Mouse (Mus musculus): ENCODE data around the gene Pramel6. TPM values are rescaled to one million over a fixed set of nuclear protein-coding genes. Genes with fewer than 3 reads are reported as not detected.
A peak's percentile ranks its signal among the peaks of the same experiment; 100 is the strongest.
"Not testable (repeated sequence)": the region's sequence is repeated elsewhere in the genome, so short reads cannot be mapped to it uniquely, and the experiment has no call there.

Pramel6 gene
- polyA plus RNA-seq (2015; fragmentation: Nextera tagmentation; extraction: Ambion mirVana) = not detected in 2 replicates

GRCm38 (mm10) chr2:87506265-87506664 lies at the start of gene Pramel6:
Gene Pramel6 (plus strand): TSS chr2:87506565.
- TF ChIP-seq EP300 (optimal IDR thresholded peaks at IDR 0.05) = no peak
- H3K4me3 ChIP-seq (ENCODE audit: low read depth, low read length) = no peak within 1 kb of the TSS
- H3K9me3 ChIP-seq (ENCODE audit: control insufficient read depth, low read length) = no peaks in the 10 kb centered on the region
- no peak within 1 kb of the TSS for H3K4me2 ChIP-seq (replicated peaks; ENCODE audit: low read depth)
- no peak within 1 kb of the TSS for H3K27ac ChIP-seq (replicated peaks)
- no peak within 1 kb of the TSS for H3K9ac ChIP-seq (ENCODE audit: low read length)
- DNase-seq (ENCODE audit: low spot score) = no peak
- H3K36me3 ChIP-seq (ENCODE audit: control insufficient read depth, insufficient read depth, low read length) = no peaks in the 10 kb centered on the region
- no peaks in the 10 kb centered on the region for H3K27me3 ChIP-seq (ENCODE audit: control insufficient read depth, insufficient read depth, low read length)
- ATAC-seq (ENCODE audit: low FRiP score, low TSS enrichment) = no peak
- 77% methylated on average over 6 of the region's 6 CpGs for WGBS
- no peaks in the 10 kb centered on the region for H3K4me1 ChIP-seq (replicated peaks; ENCODE audit: control insufficient read depth, insufficient read depth)

- WGBS = 89% methylated on average over 4 of the region's 4 CpGs
- Histone ChIP-seq H3K4me1 (replicated peaks; ENCODE audit: control insufficient read depth, insufficient read depth) (no peaks in the 10 kb centered on the region), H3K27ac (replicated peaks) (no peak overlapping the region), H3K4me3 (ENCODE audit: low read depth, low read length) (no peak overlapping the region), H3K27me3 (ENCODE audit: control insufficient read depth, insufficient read depth, low read length) (no peaks in the 10 kb centered on the region), H3K9me3 (ENCODE audit: control insufficient read depth, low read length) (no peaks in the 10 kb centered on the region), H3K9ac (ENCODE audit: low read length) (no peak overlapping the region), H3K36me3 (ENCODE audit: control insufficient read depth, insufficient read depth, low read length) (no peaks in the 10 kb centered on the region), H3K4me2 (replicated peaks; ENCODE audit: low read depth) (no peak overlapping the region)
- no peak for ATAC-seq (ENCODE audit: low FRiP score, low TSS enrichment)
- TF ChIP-seq EP300 (optimal IDR thresholded peaks at IDR 0.05) = no peak
- TF ChIP-seq CTCF (IDR thresholded peaks at IDR 0.05; ENCODE audit: low read depth) = no peak
- DNase-seq (ENCODE audit: low spot score) = no peak
Observed at GRCm38 (mm10) chr2:87461769-87462168, 44.6 kb upstream of the Pramel6 start.

GRCm38 (mm10) chr2:87480207-87480606 lies 26.2 kb upstream of the Pramel6 start:
- Histone ChIP-seq H3K27ac (replicated peaks) (no peak overlapping the region), H3K4me1 (replicated peaks; ENCODE audit: control insufficient read depth, insufficient read depth) (no peaks in the 10 kb centered on the region), H3K9ac (ENCODE audit: low read length) (no peak overlapping the region), H3K36me3 (ENCODE audit: control insufficient read depth, insufficient read depth, low read length) (no peaks in the 10 kb centered on the region), H3K9me3 (ENCODE audit: control insufficient read depth, low read length) (no peaks in the 10 kb centered on the region), H3K4me2 (replicated peaks; ENCODE audit: low read depth) (no peak overlapping the region), H3K4me3 (ENCODE audit: low read depth, low read length) (no peak overlapping the region), H3K27me3 (ENCODE audit: control insufficient read depth, insufficient read depth, low read length) (no peaks in the 10 kb centered on the region)
- TF ChIP-seq CTCF (IDR thresholded peaks at IDR 0.05; ENCODE audit: low read depth) (0 out of 2 replicates have a peak, but pooled peaks have one; percentile 13), EP300 (optimal IDR thresholded peaks at IDR 0.05) (no peak)
- ATAC-seq (ENCODE audit: low FRiP score, low TSS enrichment) (no peak), DNase-seq (ENCODE audit: low spot score) (no peak)

GRCm38 (mm10) chr2:87481158-87481557 lies 25.2 kb upstream of the Pramel6 start:
- Histone ChIP-seq H3K27ac (replicated peaks) (no peak overlapping the region), H3K4me2 (replicated peaks; ENCODE audit: low read depth) (no peak overlapping the region), H3K4me1 (replicated peaks; ENCODE audit: control insufficient read depth, insufficient read depth) (no peaks in the 10 kb centered on the region), H3K27me3 (ENCODE audit: control insufficient read depth, insufficient read depth, low read length) (no peaks in the 10 kb centered on the region), H3K4me3 (ENCODE audit: low read depth, low read length) (no peak overlapping the region), H3K9ac (ENCODE audit: low read length) (no peak overlapping the region), H3K9me3 (ENCODE audit: control insufficient read depth, low read length) (no peaks in the 10 kb centered on the region), H3K36me3 (ENCODE audit: control insufficient read depth, insufficient read depth, low read length) (no peaks in the 10 kb centered on the region)
- no peak for DNase-seq (ENCODE audit: low spot score)
- no peak for TF ChIP-seq EP300 (optimal IDR thresholded peaks at IDR 0.05)
- TF ChIP-seq CTCF (IDR thresholded peaks at IDR 0.05; ENCODE audit: low read depth) = no peak
- WGBS = 74% methylated on average over 4 of the region's 4 CpGs
- no peak for ATAC-seq (ENCODE audit: low FRiP score, low TSS enrichment)

GRCm38 (mm10) chr2:87482276-87482675 lies 24.1 kb upstream of the Pramel6 start:
- no peak for TF ChIP-seq CTCF (IDR thresholded peaks at IDR 0.05; ENCODE audit: low read depth)
- TF ChIP-seq EP300 (optimal IDR thresholded peaks at IDR 0.05) = no peak
- H3K9ac ChIP-seq (ENCODE audit: low read length) = no peak overlapping the region
- no peaks in the 10 kb centered on the region for H3K4me1 ChIP-seq (replicated peaks; ENCODE audit: control insufficient read depth, insufficient read depth)
- DNase-seq (ENCODE audit: low spot score) (no peak), ATAC-seq (ENCODE audit: low FRiP score, low TSS enrichment) (no peak)
- no peaks in the 10 kb centered on the region for H3K27me3 ChIP-seq (ENCODE audit: control insufficient read depth, insufficient read depth, low read length)
- no peaks in the 10 kb centered on the region for H3K36me3 ChIP-seq (ENCODE audit: control insufficient read depth, insufficient read depth, low read length)
- WGBS = 78% methylated on average over 2 of the region's 2 CpGs
- no peak overlapping the region for H3K27ac ChIP-seq (replicated peaks)
- H3K9me3 ChIP-seq (ENCODE audit: control insufficient read depth, low read length) = no peaks in the 10 kb centered on the region
- H3K4me3 ChIP-seq (ENCODE audit: low read depth, low read length) = no peak overlapping the region
- no peak overlapping the region for H3K4me2 ChIP-seq (replicated peaks; ENCODE audit: low read depth)

GRCm38 (mm10) chr2:87496993-87497392 lies 9.4 kb upstream of the Pramel6 start, which contains the start of gene Pramel7:
Gene Pramel7 (minus strand): TSS chr2:87497093.
- not testable (repeated sequence) for H3K36me3 ChIP-seq (ENCODE audit: control insufficient read depth, insufficient read depth, low read length); ATAC-seq (ENCODE audit: low FRiP score, low TSS enrichment); H3K27ac ChIP-seq (replicated peaks); H3K9me3 ChIP-seq (ENCODE audit: control insufficient read depth, low read length); H3K4me1 ChIP-seq (replicated peaks; ENCODE audit: control insufficient read depth, insufficient read depth); DNase-seq (ENCODE audit: low spot score); H3K4me3 ChIP-seq (ENCODE audit: low read depth, low read length); H3K4me2 ChIP-seq (replicated peaks; ENCODE audit: low read depth); H3K9ac ChIP-seq (ENCODE audit: low read length); H3K27me3 ChIP-seq (ENCODE audit: control insufficient read depth, insufficient read depth, low read length)
- WGBS = 87% methylated on average over 3 of the region's 5 CpGs
